Mouse (Mus musculus): Measurements from ENCODE around the gene Myzap. TPM values are rescaled to one million over a fixed set of nuclear protein-coding genes. Genes with fewer than 3 reads are reported as not detected.

The Myzap gene
- polyA plus RNA-seq, 1 experiment from 2014 or later, result 23.4 TPM

DNA sequence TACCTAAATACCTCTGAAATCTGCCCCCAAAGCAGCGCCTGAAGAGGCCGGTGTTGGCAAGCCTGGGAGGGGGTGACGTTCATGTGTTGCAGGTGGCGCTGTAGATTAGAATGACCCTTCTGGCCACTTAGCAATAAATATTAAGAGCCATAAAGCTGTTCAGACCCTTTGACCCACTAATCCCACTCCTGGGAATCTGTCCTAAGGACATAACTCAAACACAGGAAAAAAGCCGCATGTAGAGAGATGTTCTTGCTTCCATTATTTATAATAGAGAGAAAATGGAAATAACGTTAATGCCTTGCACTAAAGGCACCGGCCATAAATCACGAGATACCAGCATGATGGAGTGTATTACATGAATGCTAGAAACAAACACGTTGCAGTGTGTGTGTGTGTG, 64.7 kb downstream of the Myzap start:
- DNase-seq (ENCODE audit: low spot score), result no peak
- H3K4me3 ChIP-seq, result no peak overlapping the region
- no peaks in the 10 kb centered on the region for H3K4me1 ChIP-seq
- no peaks in the 10 kb centered on the region for H3K27me3 ChIP-seq (ENCODE audit: insufficient read depth, poor library complexity, severe bottlenecking)
- 79% methylated on average over 9 of the region's 9 CpGs for WGBS
- peaks cover 24% of the 10 kb centered on the region; the same call in 1 of the 2 replicates for H3K36me3 ChIP-seq
- H3K27ac ChIP-seq, result no peak overlapping the region
- no peaks in the 10 kb centered on the region for H3K9me3 ChIP-seq

DNA sequence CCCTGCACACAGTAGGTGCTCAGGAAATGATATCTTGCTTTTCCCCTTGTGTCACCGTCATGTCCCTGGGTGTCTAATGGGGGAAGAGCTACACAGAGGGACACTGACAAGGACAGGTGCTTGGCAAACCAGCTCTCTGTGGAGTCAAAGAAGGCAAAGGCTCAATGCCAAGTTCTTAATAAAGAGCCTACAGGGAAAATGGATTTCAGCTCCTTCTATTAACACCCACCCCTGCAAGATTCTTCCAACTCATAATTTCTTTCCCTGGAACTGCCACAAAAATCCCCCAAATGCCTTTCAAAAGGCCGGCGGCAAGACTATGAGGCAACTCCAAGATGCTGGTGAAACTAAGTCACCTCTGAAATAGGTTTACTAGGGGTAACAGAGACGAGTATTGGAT, 68.3 kb downstream of the Myzap start:
- WGBS, result 90% methylated on average over 4 of the region's 4 CpGs
- H3K4me1 ChIP-seq, result no peaks in the 10 kb centered on the region
- no peaks in the 10 kb centered on the region for H3K9me3 ChIP-seq
- DNase-seq (ENCODE audit: low spot score), result no peak
- peaks cover 6% of the 10 kb centered on the region; the same call in 1 of the 2 replicates for H3K36me3 ChIP-seq
- H3K27ac ChIP-seq, result no peak overlapping the region
- no peaks in the 10 kb centered on the region for H3K27me3 ChIP-seq (ENCODE audit: insufficient read depth, poor library complexity, severe bottlenecking)
- no peak overlapping the region for H3K4me3 ChIP-seq

DNA sequence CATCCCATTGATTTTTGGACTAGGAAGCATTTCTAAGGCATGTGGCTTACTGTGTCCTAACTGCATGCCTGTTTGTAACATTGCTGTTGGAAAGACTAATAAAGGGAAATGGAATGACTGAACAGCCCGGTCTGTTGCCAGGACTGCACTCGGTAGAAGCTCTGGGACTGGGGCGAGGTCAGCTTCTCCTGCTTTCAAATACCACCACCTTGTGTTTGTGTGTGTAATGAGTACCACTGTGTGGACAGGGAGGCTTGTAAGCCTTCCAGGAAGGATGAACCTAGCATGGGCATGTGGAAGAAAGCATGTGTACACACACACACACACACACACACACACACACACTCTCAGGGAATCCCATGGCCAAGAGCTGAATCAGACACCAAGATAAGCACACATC, 72.3 kb downstream of the Myzap start:
- 79% methylated on average over 3 of the region's 3 CpGs for WGBS
- Histone ChIP-seq H3K27ac (no peak overlapping the region), H3K36me3 (peaks cover 7% of the 10 kb centered on the region; the same call in 1 of the 2 replicates), H3K4me1 (no peaks in the 10 kb centered on the region), H3K27me3 (ENCODE audit: insufficient read depth, poor library complexity, severe bottlenecking) (no peaks in the 10 kb centered on the region), H3K9me3 (no peaks in the 10 kb centered on the region), H3K4me3 (no peak overlapping the region)
- DNase-seq (ENCODE audit: low spot score), result no peak

DNA sequence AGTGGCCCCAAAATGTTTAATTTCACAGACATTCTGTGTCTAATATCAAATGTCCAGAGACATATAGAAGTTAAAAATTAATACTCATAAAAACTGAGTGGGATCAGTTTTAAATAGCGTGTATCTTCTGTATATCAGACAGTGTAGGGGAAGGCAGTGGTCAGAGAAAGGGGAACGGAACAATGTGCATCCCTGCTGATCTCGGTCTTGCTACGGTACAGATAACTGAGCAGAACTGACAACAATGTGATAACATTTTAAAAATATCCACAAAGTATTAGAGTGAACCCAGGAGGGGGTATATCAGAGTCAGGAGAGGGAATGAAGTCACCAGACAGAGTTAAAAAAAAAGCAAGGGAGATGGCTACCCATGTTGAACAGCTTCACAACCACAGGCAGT, 74.7 kb downstream of the Myzap start:
- 58% methylated on average over 4 of the region's 4 CpGs for WGBS
- no peak overlapping the region for H3K4me3 ChIP-seq
- H3K9me3 ChIP-seq, result no peaks in the 10 kb centered on the region
- H3K27ac ChIP-seq, result no peak overlapping the region
- H3K27me3 ChIP-seq (ENCODE audit: insufficient read depth, poor library complexity, severe bottlenecking), result no peaks in the 10 kb centered on the region
- no peaks in the 10 kb centered on the region for H3K4me1 ChIP-seq
- no peak for DNase-seq (ENCODE audit: low spot score)
- peaks cover 11% of the 10 kb centered on the region; the same call in 1 of the 2 replicates for H3K36me3 ChIP-seq

DNA sequence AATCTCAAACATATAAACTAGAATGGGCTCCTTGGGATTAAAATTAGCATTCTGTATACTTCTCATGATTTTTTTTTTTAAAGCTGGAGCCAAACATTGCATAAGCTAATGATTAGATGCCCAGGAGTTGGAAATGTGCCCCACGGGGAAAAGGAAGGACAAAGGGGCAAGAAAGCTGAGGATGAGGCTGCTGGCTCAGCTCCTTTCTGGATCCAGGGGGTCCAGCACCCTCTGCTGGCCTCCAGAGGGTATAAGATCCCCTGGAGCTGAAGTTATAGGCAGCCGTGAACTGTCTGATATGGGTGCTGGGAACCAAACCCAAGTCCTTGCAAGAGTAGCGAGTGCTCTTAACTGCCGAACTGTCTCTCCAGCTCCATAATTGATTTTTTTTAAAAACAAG, 76.3 kb downstream of the Myzap start:
- DNase-seq (ENCODE audit: low spot score), result no peak
- no peak overlapping the region for H3K27ac ChIP-seq
- WGBS, result 87% methylated on average over 4 of the region's 4 CpGs
- H3K27me3 ChIP-seq (ENCODE audit: insufficient read depth, poor library complexity, severe bottlenecking), result no peaks in the 10 kb centered on the region
- no peaks in the 10 kb centered on the region for H3K4me1 ChIP-seq
- H3K36me3 ChIP-seq, result peaks cover 11% of the 10 kb centered on the region; the same call in 1 of the 2 replicates
- H3K9me3 ChIP-seq, result no peaks in the 10 kb centered on the region
- H3K4me3 ChIP-seq, result no peak overlapping the region

DNA sequence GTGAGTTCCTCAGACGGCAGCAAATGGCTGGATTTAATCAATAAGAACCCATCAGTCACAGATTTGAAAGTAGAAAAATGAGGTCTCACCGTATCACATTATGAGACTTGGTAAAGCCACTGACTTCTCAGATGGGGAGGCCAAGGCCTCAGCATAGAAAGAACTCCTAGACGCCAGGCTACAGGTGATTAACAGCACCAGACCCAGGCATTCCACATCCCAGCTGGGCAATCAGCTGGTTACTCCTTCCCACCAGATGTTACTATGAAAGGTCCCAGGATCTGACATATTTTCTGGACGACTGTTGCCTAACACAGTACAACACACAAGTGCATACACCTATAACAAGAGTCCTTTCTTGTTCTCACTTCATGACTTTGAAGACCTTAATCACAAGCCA, 78.6 kb downstream of the Myzap start:
- Histone ChIP-seq H3K9me3 (no peaks in the 10 kb centered on the region), H3K27ac (no peak overlapping the region), H3K4me3 (no peak overlapping the region), H3K27me3 (ENCODE audit: insufficient read depth, poor library complexity, severe bottlenecking) (no peaks in the 10 kb centered on the region), H3K4me1 (no peaks in the 10 kb centered on the region), H3K36me3 (peaks cover 11% of the 10 kb centered on the region; the same call in 1 of the 2 replicates)
- 84% methylated on average over 4 of the region's 4 CpGs for WGBS
- DNase-seq (ENCODE audit: low spot score), result no peak

DNA sequence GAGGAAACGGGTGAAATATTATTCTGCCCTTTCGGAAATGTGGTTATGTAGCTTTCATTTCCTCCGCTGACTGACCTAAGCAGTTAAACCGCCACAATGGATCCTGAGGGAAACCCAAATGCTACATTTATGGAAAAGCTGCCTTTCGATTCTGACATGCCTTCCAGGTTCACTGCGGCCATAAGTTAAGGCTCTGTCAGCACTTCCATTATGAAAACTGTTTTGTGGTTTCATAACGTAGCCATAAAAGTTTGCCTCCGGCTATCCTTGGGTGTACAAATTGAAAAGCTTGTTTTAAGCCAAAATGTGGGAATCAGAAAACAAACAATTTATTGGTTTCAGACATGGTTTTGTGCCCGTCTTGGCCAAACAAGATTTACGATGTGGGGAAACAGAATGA, 79.3 kb downstream of the Myzap start:
- H3K9me3 ChIP-seq, result no peaks in the 10 kb centered on the region
- H3K4me1 ChIP-seq, result no peaks in the 10 kb centered on the region
- H3K4me3 ChIP-seq, result no peak overlapping the region
- H3K27ac ChIP-seq, result no peak overlapping the region
- WGBS, result 87% methylated on average over 10 of the region's 10 CpGs
- no peaks in the 10 kb centered on the region for H3K27me3 ChIP-seq (ENCODE audit: insufficient read depth, poor library complexity, severe bottlenecking)
- peaks cover 11% of the 10 kb centered on the region; the same call in 1 of the 2 replicates for H3K36me3 ChIP-seq
- no peak for DNase-seq (ENCODE audit: low spot score)

DNA sequence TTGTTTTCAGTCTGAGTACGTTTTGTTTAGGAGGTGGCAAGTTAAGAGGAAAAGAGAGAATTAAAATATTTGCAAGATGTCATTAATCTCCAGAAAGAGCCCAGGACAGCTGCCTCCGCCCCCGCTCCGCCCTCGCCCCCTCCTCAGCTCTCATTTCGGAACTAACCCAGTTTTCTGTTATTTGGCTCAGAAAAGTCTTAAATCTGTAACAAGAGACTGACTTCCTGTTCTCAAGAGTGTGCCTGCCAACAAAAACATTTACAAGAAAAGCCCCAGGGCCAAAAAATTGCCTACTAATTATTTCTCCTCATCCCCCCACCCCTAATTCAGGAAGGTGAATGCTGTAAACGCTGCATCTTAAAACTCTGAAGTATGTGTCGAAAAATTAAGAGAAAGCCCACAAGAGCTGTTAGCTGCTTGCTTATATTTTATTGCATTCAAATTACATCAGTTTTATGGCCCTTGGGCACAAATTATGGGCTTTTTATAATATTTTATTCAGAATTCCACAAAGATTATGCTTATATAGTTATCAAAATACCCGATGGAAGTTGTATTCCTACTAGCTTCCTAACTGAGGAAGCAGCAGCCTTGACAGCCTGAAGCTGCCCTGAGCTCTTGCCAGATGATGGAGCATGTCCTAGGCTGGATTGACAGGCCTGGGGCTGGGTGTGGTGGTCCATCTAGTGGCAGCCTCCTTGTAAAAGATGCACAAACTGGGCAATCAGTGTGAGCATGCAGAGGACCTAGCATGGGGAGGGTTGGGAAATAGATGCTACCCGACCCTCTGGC, 93.6 kb downstream of the Myzap start:
- Histone ChIP-seq H3K4me3 (no peak overlapping the region), H3K36me3 (no peaks in the 10 kb centered on the region), H3K4me1 (peaks cover 20% of the 10 kb centered on the region), H3K27me3 (ENCODE audit: insufficient read depth, poor library complexity, severe bottlenecking) (no peaks in the 10 kb centered on the region), H3K27ac (no peak overlapping the region), H3K9me3 (no peaks in the 10 kb centered on the region)
- WGBS, result 69% methylated on average over 10 of the region's 10 CpGs
- no peak for DNase-seq (ENCODE audit: low spot score)

DNA sequence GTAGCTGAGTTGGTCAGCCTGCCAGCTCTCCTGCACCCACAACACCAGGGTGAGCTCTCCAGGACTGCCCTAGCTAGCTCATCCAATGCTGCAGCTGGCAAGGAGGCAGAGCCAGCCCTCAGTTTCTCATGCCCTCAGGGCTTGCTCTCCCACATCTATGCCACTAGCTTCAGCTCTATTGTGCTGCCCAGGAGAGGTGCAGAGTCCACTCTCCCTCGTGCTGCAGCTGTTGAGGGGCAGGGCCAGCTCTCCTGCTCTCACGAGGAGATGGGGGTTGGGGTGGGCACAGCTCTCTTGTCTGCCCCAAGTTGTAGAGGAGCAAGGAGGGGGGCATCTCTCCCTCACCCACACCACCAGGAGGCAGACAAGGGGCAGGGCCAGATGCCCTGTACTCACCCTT, 95.5 kb downstream of the Myzap start:
- Histone ChIP-seq H3K36me3 (no peaks in the 10 kb centered on the region), H3K27ac (peak overlapping the region; percentile 5; the same call in 1 of the 2 replicates), H3K9me3 (no peaks in the 10 kb centered on the region), H3K4me1 (peaks cover 17% of the 10 kb centered on the region; the same call in 1 of the 2 replicates), H3K27me3 (ENCODE audit: insufficient read depth, poor library complexity, severe bottlenecking) (no peaks in the 10 kb centered on the region), H3K4me3 (no peak overlapping the region)
- no peak for DNase-seq (ENCODE audit: low spot score)
- 61% methylated on average over 2 of the region's 2 CpGs for WGBS

DNA sequence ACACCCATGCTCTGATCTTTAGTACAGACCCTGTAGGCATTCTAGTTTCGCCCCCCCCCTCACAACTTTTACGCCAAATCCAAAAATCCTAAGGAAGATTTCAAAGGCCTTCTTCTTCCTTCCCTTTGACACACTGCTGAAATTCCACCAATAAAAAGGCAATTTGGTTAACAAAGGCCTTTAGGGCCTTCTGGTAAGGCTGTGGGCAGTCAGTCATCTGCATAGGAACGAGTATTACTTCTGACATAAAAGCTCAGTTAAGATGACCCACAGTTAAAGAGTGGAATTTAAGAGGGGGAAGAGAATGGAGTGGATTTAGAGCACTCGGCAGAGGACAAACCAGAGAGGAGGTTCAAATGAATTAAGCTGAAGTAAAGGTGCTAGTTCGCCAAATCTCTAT, 98.4 kb downstream of the Myzap start:
- H3K9me3 ChIP-seq, result no peaks in the 10 kb centered on the region
- no peaks in the 10 kb centered on the region for H3K27me3 ChIP-seq (ENCODE audit: insufficient read depth, poor library complexity, severe bottlenecking)
- H3K4me1 ChIP-seq, result peaks cover 21% of the 10 kb centered on the region; the same call in 1 of the 2 replicates
- DNase-seq (ENCODE audit: low spot score), result no peak
- WGBS, result 82% methylated on average over 5 of the region's 5 CpGs
- no peak overlapping the region for H3K27ac ChIP-seq
- H3K4me3 ChIP-seq, result no peak overlapping the region
- H3K36me3 ChIP-seq, result no peaks in the 10 kb centered on the region

DNA sequence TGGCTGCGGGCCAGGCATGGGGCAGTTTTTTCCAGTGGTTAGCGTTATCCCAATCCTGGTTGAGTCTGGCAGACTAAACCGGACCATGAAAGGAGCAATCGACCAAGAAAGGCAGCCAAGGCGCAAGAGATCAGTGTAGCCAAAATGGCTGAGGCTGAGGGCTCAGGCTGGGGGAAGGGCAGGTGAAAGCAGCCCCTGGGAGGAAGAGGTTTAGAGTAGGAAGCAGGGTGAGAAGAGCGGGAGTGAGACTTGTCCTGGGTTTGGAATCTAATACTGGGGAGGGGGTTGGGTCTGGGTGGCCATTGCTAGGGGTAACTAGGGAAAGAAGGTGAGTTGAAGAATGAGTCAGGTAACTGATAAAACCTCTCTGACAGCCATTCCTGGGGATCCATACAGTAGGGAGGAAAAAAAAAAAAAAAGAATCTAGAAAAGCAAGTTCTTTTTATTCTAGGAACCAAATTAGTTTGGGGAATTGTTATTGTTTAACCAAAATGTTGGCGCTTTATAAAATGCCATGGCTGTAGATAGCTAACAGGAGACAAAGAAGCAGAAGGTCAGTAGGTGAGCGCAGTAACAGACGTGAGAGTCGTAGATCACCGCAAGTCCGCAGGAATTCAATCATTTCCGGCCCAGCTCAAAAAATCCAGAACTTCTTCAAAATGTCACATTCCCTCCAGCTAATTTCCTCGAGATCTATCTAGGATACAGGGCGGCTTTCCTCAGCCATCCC, 99.7 kb downstream of the Myzap start:
- Histone ChIP-seq H3K9me3 (no peaks in the 10 kb centered on the region), H3K4me1 (peaks cover 21% of the 10 kb centered on the region; the same call in 1 of the 2 replicates), H3K27me3 (ENCODE audit: insufficient read depth, poor library complexity, severe bottlenecking) (no peaks in the 10 kb centered on the region), H3K4me3 (no peak overlapping the region), H3K36me3 (no peaks in the 10 kb centered on the region), H3K27ac (peak overlapping the region; percentile 60; the same call in 1 of the 2 replicates)
- 73% methylated on average over 15 of the region's 15 CpGs for WGBS
- no peak for DNase-seq (ENCODE audit: low spot score)

DNA sequence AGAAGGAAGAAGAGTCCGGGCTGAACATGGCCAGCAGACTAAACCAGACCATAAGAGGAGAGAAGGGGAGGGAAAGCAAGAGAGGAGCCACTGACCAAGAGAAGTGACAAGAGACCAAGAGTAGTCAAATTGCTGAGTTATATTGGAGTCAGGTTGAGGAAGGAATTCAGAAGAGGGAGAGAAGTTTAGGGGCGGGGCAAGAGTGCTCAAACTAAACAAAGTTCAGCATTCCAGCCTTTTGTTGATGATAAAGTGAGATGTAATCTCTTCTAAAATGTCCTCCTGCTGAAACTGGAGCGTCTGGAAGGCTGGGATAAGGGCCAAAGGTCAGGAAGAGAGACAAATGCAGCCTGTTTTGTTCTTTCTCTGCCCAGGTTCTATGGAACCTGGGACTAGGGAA, 102.1 kb downstream of the Myzap start:
- Histone ChIP-seq H3K27ac (0 out of 2 replicates have a peak overlapping the region, but pooled peaks have one; percentile 5), H3K36me3 (no peaks in the 10 kb centered on the region), H3K9me3 (no peaks in the 10 kb centered on the region), H3K4me3 (no peak overlapping the region), H3K27me3 (ENCODE audit: insufficient read depth, poor library complexity, severe bottlenecking) (no peaks in the 10 kb centered on the region), H3K4me1 (peaks cover 9% of the 10 kb centered on the region; the same call in 1 of the 2 replicates)
- no peak for DNase-seq (ENCODE audit: low spot score)
- WGBS, result 47% methylated on average over 3 of the region's 3 CpGs

DNA sequence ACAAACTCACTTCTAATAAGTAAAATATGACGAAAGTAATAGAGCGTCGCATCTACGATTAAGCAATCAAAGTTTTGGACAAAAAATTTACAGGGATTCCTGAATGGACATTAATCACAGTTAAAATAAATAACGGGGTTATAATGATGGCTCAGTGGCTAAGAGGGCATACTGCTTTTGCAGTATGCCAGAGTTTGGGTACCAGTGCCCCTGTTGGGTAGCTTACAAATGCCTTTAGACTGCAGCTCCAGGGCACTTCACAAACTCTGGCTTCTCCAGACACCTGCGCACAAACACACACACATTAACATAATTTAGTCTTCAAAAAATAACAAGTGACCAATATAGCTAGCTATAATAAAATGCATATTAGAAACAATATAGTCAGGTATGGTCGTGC, 106.0 kb downstream of the Myzap start:
- 43% methylated on average over 7 of the region's 7 CpGs for WGBS
- no peak for DNase-seq (ENCODE audit: low spot score)
- Histone ChIP-seq H3K4me3 (peak overlapping the region; percentile 99), H3K4me1 (peaks cover 10% of the 10 kb centered on the region), H3K27me3 (ENCODE audit: insufficient read depth, poor library complexity, severe bottlenecking) (no peaks in the 10 kb centered on the region), H3K9me3 (no peaks in the 10 kb centered on the region), H3K36me3 (peaks cover 25% of the 10 kb centered on the region), H3K27ac (peak overlapping the region; percentile 100)
